Mouse (Mus musculus): ENCODE measurements at regions not wholly inside any gene's neighbourhood (a gene's known extent, or its start where the extent isn't known, plus 50 kb on each side); places are given as distances from the start of the nearest gene placed in this dataset.

GRCm38 (mm10) chr7:129842303-129843122 lies 250.8 kb downstream of the Wdr11 start:
- no peak for TF ChIP-seq POLR2A (IDR thresholded peaks at IDR 0.05; ENCODE audit: low read depth, low read length)
- no peak for TF ChIP-seq CTCF (conservative IDR thresholded peaks at IDR 0.05 in 1 of 2, IDR thresholded peaks at IDR 0.05 in 1 of 2; ENCODE audit: low read depth in 2 of 2, low read length in 2 of 2)
- TF ChIP-seq EP300 (IDR thresholded peaks at IDR 0.05; ENCODE audit: low read length): no peak
- no peak for TF ChIP-seq HCFC1 (IDR thresholded peaks at IDR 0.05; ENCODE audit: low read depth, low read length)
- TF ChIP-seq MAFK (IDR thresholded peaks at IDR 0.05; ENCODE audit: insufficient replicate concordance, low read length): no peak
- TF ChIP-seq POLR2AphosphoS2 (IDR thresholded peaks at IDR 0.05; ENCODE audit: low read depth, low read length): no peak
- TF ChIP-seq RCOR1 (conservative IDR thresholded peaks at IDR 0.05; ENCODE audit: low read depth, low read length): no peak
- TF ChIP-seq JUN (IDR thresholded peaks at IDR 0.05; ENCODE audit: insufficient read depth, low read depth, low read length): no peak
- no peak for TF ChIP-seq SIN3A (IDR thresholded peaks at IDR 0.05; ENCODE audit: low read length)

Measured in CH12.LX (cell line).